Mouse (Mus musculus): ENCODE results near the gene Ccl5. TPM values are rescaled to one million over a fixed set of nuclear protein-coding genes. Genes with fewer than 3 reads are reported as not detected.

Ccl5 gene
- total RNA-seq, 1 experiment from 2014 or later = 803 TPM

Other genes starting within 250 kb of the Ccl5 start
- 0.29 to 0.86 TPM (median 0.43 TPM) in 3 replicates for gene Slfn14, start 243.8 kb downstream of the Ccl5 start, total RNA-seq (2017)
- 58.0 to 88.4 TPM (median 71.4 TPM) in 3 replicates for gene Ap2b1, start 231.5 kb downstream of the Ccl5 start, total RNA-seq (2017)
- 3.8 to 5.7 TPM (median 4.9 TPM) in 3 replicates for gene Pex12, start 227.9 kb downstream of the Ccl5 start, total RNA-seq (2017)
- 0.11 TPM in 1 of 3 replicates, not detected in the others for gene Rasl10b, start 121.4 kb downstream of the Ccl5 start, total RNA-seq (2017)
- not detected in 3 replicates for gene Gas2l2, start 101.1 kb downstream of the Ccl5 start, total RNA-seq (2017)
- gene 1700020L24Rik, start 92.8 kb downstream of the Ccl5 start, total RNA-seq (2017) = 2.9 to 8.2 TPM (median 6.0 TPM) in 3 replicates
- gene Mmp28, start 67.4 kb downstream of the Ccl5 start, total RNA-seq (2017) = 0.39 to 0.75 TPM in 2 of 3 replicates, not detected in the other
- gene Taf15, start 57.4 kb downstream of the Ccl5 start, total RNA-seq (2017) = 32.9 to 77.9 TPM (median 52.7 TPM) in 3 replicates
- gene Heatr9, start 8.3 kb downstream of the Ccl5 start, total RNA-seq (2017) = 7.9 to 25.0 TPM (median 9.1 TPM) in 3 replicates
- gene Ccl9, start 48.1 kb upstream of the Ccl5 start, total RNA-seq (2017) = 98.1 to 442 TPM (median 354 TPM) in 3 replicates
- gene Ccl6, start 62.6 kb upstream of the Ccl5 start, total RNA-seq (2017) = 235 to 1,319 TPM (median 1,123 TPM) in 3 replicates
- gene Rpl9-ps1, start 115.1 kb upstream of the Ccl5 start, total RNA-seq (2017) = 1.3 TPM in 1 of 3 replicates, not detected in the others
- gene Ccl3, start 118.8 kb upstream of the Ccl5 start, total RNA-seq (2017) = 448 to 606 TPM (median 547 TPM) in 3 replicates
- gene Ccl4, start 132.1 kb upstream of the Ccl5 start, total RNA-seq (2017) = 523 to 801 TPM (median 669 TPM) in 3 replicates
- 8.1 to 15.4 TPM (median 14.2 TPM) in 3 replicates for gene Wfdc17, start 173.5 kb upstream of the Ccl5 start, total RNA-seq (2017)
- gene Wfdc18, start 178.5 kb upstream of the Ccl5 start, total RNA-seq (2017) = 4.7 TPM in 1 of 3 replicates, not detected in the others
- 0.95 TPM in 1 of 3 replicates, not detected in the others for gene Wfdc21, start 216.4 kb upstream of the Ccl5 start, total RNA-seq (2017)
- 12.9 to 19.4 TPM (median 16.7 TPM) in 3 replicates for gene Heatr6, start 223.2 kb upstream of the Ccl5 start, total RNA-seq (2017)